Mouse (Mus musculus): Measurements from ENCODE around the gene Pcca.

DNA sequence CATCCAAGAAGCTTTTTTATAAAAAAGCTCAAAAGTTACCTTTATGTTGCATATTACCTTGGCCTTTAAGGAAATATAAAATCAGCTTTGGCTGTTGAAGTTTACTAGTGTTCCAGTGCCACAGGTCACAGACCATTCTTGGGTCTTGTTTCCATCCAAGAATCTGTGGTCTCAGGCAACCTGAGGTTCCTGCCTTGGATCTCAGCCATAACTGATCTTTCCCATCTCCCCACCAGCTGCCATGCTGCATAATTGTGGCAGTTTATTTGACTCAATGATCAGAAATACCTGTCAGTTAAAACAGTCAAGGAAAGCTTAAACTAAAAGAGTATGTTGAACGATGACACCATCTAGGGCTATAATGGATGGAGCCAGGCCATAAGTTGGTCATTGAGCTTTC, 222.5 kb downstream of the Pcca start:
- TF ChIP-seq GATA1 (IDR thresholded peaks at IDR 0.05; ENCODE audit: borderline replicate concordance, low read length) (no peak), FLI1 (IDR thresholded peaks at IDR 0.05; ENCODE audit: low read length) (no peak)
